Mouse (Mus musculus) stomach, postnatal 0 days (tissue): ENCODE results near the gene Fgf18. TPM values are rescaled to one million over a fixed set of nuclear protein-coding genes. Genes with fewer than 3 reads are reported as not detected.
A peak's percentile ranks its signal among the peaks of the same experiment; 100 is the strongest.

ENCODE experiments used
- ATAC-seq: fragments of 200-750 bp; cut with Nextera tagmentation; 2 replicates; pipeline ENCODE4 v1.8.0; 2017; ENCODE audit not compliant: low FRiP score, low TSS enrichment
- DNase-seq: peaks from one replicate; pipeline ENCODE4 v3.0.0-alpha.2; 2016; ENCODE audit warnings: low spot score
- H3K27ac ChIP-seq: fragments of 300-500 bp; sonication (generic); replicated peaks from 2 replicates; pipeline ENCODE4 v1.5.1; 2014; ENCODE audit warnings: mild to moderate bottlenecking, control low read depth
- H3K27me3 ChIP-seq: fragments of 300-500 bp; sonication (generic); 2 replicates; pipeline ENCODE4 v1.6.1; 2014; ENCODE audit warnings: low read length; ENCODE audit not compliant: control insufficient read depth, insufficient read depth
- H3K36me3 ChIP-seq: fragments of 300-500 bp; sonication (generic); 2 replicates; pipeline ENCODE4 v1.6.1; 2014; ENCODE audit warnings: low read length, mixed read lengths; ENCODE audit not compliant: control insufficient read depth, insufficient read depth
- H3K4me1 ChIP-seq: fragments of 300-500 bp; sonication (generic); replicated peaks from 2 replicates; pipeline ENCODE4 v1.6.1; 2014; ENCODE audit warnings: antibody characterized with exemption; ENCODE audit not compliant: control insufficient read depth, insufficient read depth
- H3K4me2 ChIP-seq: fragments of 300-500 bp; sonication (generic); replicated peaks from 2 replicates; pipeline ENCODE4 v1.6.1; 2014; ENCODE audit warnings: low read depth, mild to moderate bottlenecking, control low read depth, moderate library complexity
- H3K4me3 ChIP-seq: fragments of 300-500 bp; sonication (generic); 2 replicates; pipeline ENCODE4 v1.5.1; 2014; ENCODE audit warnings: low read depth, low read length, control low read depth
- H3K9ac ChIP-seq: fragments of 300-500 bp; sonication (generic); 2 replicates; pipeline ENCODE4 v1.6.1; 2014; ENCODE audit warnings: mild to moderate bottlenecking, low read length, control low read depth, mixed read lengths
- H3K9me3 ChIP-seq: fragments of 300-500 bp; sonication (generic); 2 replicates; pipeline ENCODE4 v1.6.1; 2016; ENCODE audit warnings: low read length; ENCODE audit not compliant: control insufficient read depth
- CTCF ChIP-seq: IDR thresholded peaks from 2 replicates; pipeline ENCODE4 v1.5.1; 2016; ENCODE audit warnings: antibody characterized with exemption, low read depth, mild to moderate bottlenecking, moderate library complexity
- EP300 ChIP-seq: optimal IDR thresholded peaks from 2 replicates; pipeline ENCODE3; 2016; ENCODE audit warnings: antibody characterized with exemption
- WGBS: fragments of 180-500 bp; shearing (Covaris S2); extraction: QIAGEN DNeasy Blood & Tissue Kit; methylation state at CpG from one replicate; pipeline ENCODE4 v1.1.7; 2014; 5-methylcytosine and 5-hydroxymethylcytosine counted together
- polyA plus RNA-seq: library from polyadenylated mRNA; unstranded; fragments of >200 nt; fragmentation: Nextera tagmentation; extraction: Ambion mirVana; gene quantifications from 2 replicates; pipeline ENCODE4 v1.2.1, GENCODE M21; 2015

Fgf18 gene
- polyA plus RNA-seq, 1 experiment from 2014 or later = 2.3 TPM

GRCm38 (mm10) chr11:33145201-33146142, 1.7 kb downstream of the Fgf18 start:
- peaks cover 5% of the 10 kb centered on the region; the same call in 1 of the 2 replicates for H3K4me1 ChIP-seq
- H3K9me3 ChIP-seq = no peaks in the 10 kb centered on the region
- no peaks in the 10 kb centered on the region for H3K27me3 ChIP-seq
- no peak overlapping the region for H3K4me2 ChIP-seq
- H3K27ac ChIP-seq = no peak overlapping the region
- no peaks in the 10 kb centered on the region for H3K36me3 ChIP-seq
- no peak for ATAC-seq
- WGBS = 28% methylated on average over 7 of the region's 7 CpGs
- H3K9ac ChIP-seq = no peak overlapping the region
- no peak overlapping the region for H3K4me3 ChIP-seq
- DNase-seq = no peak
- TF ChIP-seq EP300 (no peak), CTCF (no peak)

GRCm38 (mm10) chr11:33143906-33144305, 3.3 kb downstream of the Fgf18 start:
- Histone ChIP-seq H3K4me3 (no peak overlapping the region), H3K27me3 (no peaks in the 10 kb centered on the region), H3K9ac (no peak overlapping the region), H3K36me3 (no peaks in the 10 kb centered on the region), H3K27ac (no peak overlapping the region), H3K9me3 (no peaks in the 10 kb centered on the region), H3K4me2 (no peak overlapping the region), H3K4me1 (peaks cover 5% of the 10 kb centered on the region; the same call in 1 of the 2 replicates)
- TF ChIP-seq EP300 (no peak), CTCF (no peak)
- ATAC-seq (no peak), DNase-seq (no peak)
- 34% methylated on average over 9 of the region's 9 CpGs for WGBS

GRCm38 (mm10) chr11:33142801-33143200, 4.4 kb downstream of the Fgf18 start:
- Histone ChIP-seq H3K4me3 (no peak overlapping the region), H3K4me1 (peaks cover 5% of the 10 kb centered on the region; the same call in 1 of the 2 replicates), H3K9me3 (no peaks in the 10 kb centered on the region), H3K36me3 (no peaks in the 10 kb centered on the region), H3K9ac (no peak overlapping the region), H3K4me2 (no peak overlapping the region), H3K27me3 (no peaks in the 10 kb centered on the region), H3K27ac (no peak overlapping the region)
- DNase-seq (peak; percentile 34), ATAC-seq (no peak)
- WGBS = 75% methylated on average over 1 of the region's 1 CpGs
- TF ChIP-seq CTCF (no peak), EP300 (no peak)

GRCm38 (mm10) chr11:33140111-33140460, 7.1 kb downstream of the Fgf18 start:
- Histone ChIP-seq H3K27me3 (no peaks in the 10 kb centered on the region), H3K27ac (no peak overlapping the region), H3K4me2 (no peak overlapping the region), H3K9ac (no peak overlapping the region), H3K4me3 (no peak overlapping the region), H3K36me3 (no peaks in the 10 kb centered on the region), H3K9me3 (no peaks in the 10 kb centered on the region), H3K4me1 (no peaks in the 10 kb centered on the region)
- ATAC-seq (no peak), DNase-seq (peak; percentile 7)
- WGBS = 84% methylated on average over 5 of the region's 5 CpGs
- TF ChIP-seq CTCF (no peak), EP300 (no peak)

- Histone ChIP-seq H3K27me3 (no peaks in the 10 kb centered on the region), H3K9ac (no peak overlapping the region)
- 76% methylated on average over 9 of the region's 9 CpGs for WGBS
These were observed 7.6 kb downstream of the Fgf18 start for GRCm38 (mm10) chr11:33139458-33140110.

GRCm38 (mm10) chr11:33138686-33139085, 8.5 kb downstream of the Fgf18 start:
- DNase-seq (peak; percentile 5), ATAC-seq (no peak)
- Histone ChIP-seq H3K27me3 (no peaks in the 10 kb centered on the region), H3K4me1 (no peaks in the 10 kb centered on the region), H3K4me3 (no peak overlapping the region), H3K36me3 (no peaks in the 10 kb centered on the region), H3K27ac (no peak overlapping the region), H3K9me3 (no peaks in the 10 kb centered on the region), H3K9ac (no peak overlapping the region), H3K4me2 (no peak overlapping the region)
- WGBS = 83% methylated on average over 5 of the region's 5 CpGs
- no peak for TF ChIP-seq CTCF
- no peak for TF ChIP-seq EP300

More at GRCm38 (mm10) chr11:33139458-33140110, 7.6 kb downstream of the Fgf18 start:
- H3K4me1 ChIP-seq = no peaks in the 10 kb centered on the region
- no peaks in the 10 kb centered on the region for H3K36me3 ChIP-seq
- TF ChIP-seq CTCF (no peak), EP300 (no peak)
- no peak overlapping the region for H3K4me2 ChIP-seq
- ATAC-seq (no peak), DNase-seq (peak; percentile 11)
- H3K27ac ChIP-seq = no peak overlapping the region
- no peak overlapping the region for H3K4me3 ChIP-seq
- H3K9me3 ChIP-seq = no peaks in the 10 kb centered on the region
